Mouse (Mus musculus) gastrocnemius, adult 8-10 months (tissue): Measurements from ENCODE around the gene Vmn2r30. TPM values are rescaled to one million over a fixed set of nuclear protein-coding genes. Genes with fewer than 3 reads are reported as not detected.
"Not testable (repeated sequence)": the region's sequence is repeated elsewhere in the genome, so short reads cannot be mapped to it uniquely, and the experiment has no call there.

Source experiments
- DNase-seq, 2 experiments: peaks; one replicate each; pipeline ENCODE4 v3.0.0; 2022; ENCODE audit warnings: low spot score in 2 of 2
- microRNA-seq: library from miRNA; unstranded; fragments of <30 nt; microRNA quantifications from one replicate; pipeline ENCODE4 v1.2.0, GENCODE M21; 2022
- total RNA-seq, 4 experiments: library from RNA; stranded (reverse); gene quantifications; 2 replicates each; pipeline ENCODE4 v1.2.4; 2022

Gene Vmn2r30
- not detected for total RNA-seq

- not testable (repeated sequence) for DNase-seq
These were observed at the start of gene Vmn2r30 for GRCm38 (mm10) chr7:7337509-7337908. Gene Vmn2r30, minus strand, starts transcription at chr7:7337609.

GRCm38 (mm10) chr7:7374431-7374830 lies 37.0 kb upstream of the Vmn2r30 start, which contains the start of gene Gm45783:
Gene Gm45783, minus strand, starts transcription at chr7:7374573.
- DNase-seq, result not testable (repeated sequence)

- peak in 1 of 2 experiments; percentile 19 for DNase-seq
These were observed 41.8 kb downstream of the Vmn2r30 start for GRCm38 (mm10) chr7:7295595-7295994.

GRCm38 (mm10) chr7:7281383-7281782 lies 56.0 kb downstream of the Vmn2r30 start:
- DNase-seq, result no peak

- DNase-seq, result peak; percentile 81 to 89
These were observed 59.3 kb downstream of the Vmn2r30 start, which contains the start of gene Gm45844 for GRCm38 (mm10) chr7:7277966-7278567. Gene Gm45844, minus strand, starts transcription at chr7:7278289.

- not testable (repeated sequence) for DNase-seq
These were observed 59.9 kb downstream of the Vmn2r30 start for GRCm38 (mm10) chr7:7277556-7277955.

Small RNA genes lying within 50 kb of the gene (microRNA-seq; reads per million reads assigned to microRNA genes)
- gene Mir5620, result not detected

Other genes with a start within 250 kb of the Vmn2r30 start
- gene Zfp954, start 216.1 kb downstream of the Vmn2r30 start, total RNA-seq, result 1 to 10 TPM; 3.1 to 4.8 (median 3.5) TPM
- gene Zfp773, start 200.9 kb downstream of the Vmn2r30 start, total RNA-seq, result 1 to 10 TPM in 2 of 4 experiments, under 1 TPM in 2; 0.65 to 2.0 (median 1.0) TPM
- gene Zfp418, start 166.3 kb downstream of the Vmn2r30 start, total RNA-seq, result 1 to 10 TPM; 1.3 to 2.6 (median 1.9) TPM
- 1 to 10 TPM; 2.2 to 3.2 (median 2.3) TPM for gene Zfp772, start 127.6 kb downstream of the Vmn2r30 start, total RNA-seq
- gene Vmn2r29, start 90.3 kb downstream of the Vmn2r30 start, total RNA-seq, result under 1 TPM in 2 of 4 experiments, not detected in 2; 0.18 to 0.21 TPM
- 1 to 10 TPM in 2 of 4 experiments, under 1 TPM in 2; 0.43 to 2.9 (median 1.9) TPM for gene Gm45844, start 59.3 kb downstream of the Vmn2r30 start, total RNA-seq
- 10 to 100 TPM; 34.5 to 39.9 (median 36.4) TPM for gene Clcn4, start 36.8 kb downstream of the Vmn2r30 start, total RNA-seq
- not detected for gene Gm45783, start 37.0 kb upstream of the Vmn2r30 start, total RNA-seq
- not detected for gene Vmn2r31, start 62.1 kb upstream of the Vmn2r30 start, total RNA-seq
- gene Vmn2r32, start 142.4 kb upstream of the Vmn2r30 start, total RNA-seq, result not detected
- gene Vmn2r33, start 229.2 kb upstream of the Vmn2r30 start, total RNA-seq, result not detected